Mouse (Mus musculus): ENCODE data around the gene Tas2r121. TPM values are rescaled to one million over a fixed set of nuclear protein-coding genes. Genes with fewer than 3 reads are reported as not detected.
"Not testable (repeated sequence)": the region's sequence is repeated elsewhere in the genome, so short reads cannot be mapped to it uniquely, and the experiment has no call there.

Gene Tas2r121
- polyA plus RNA-seq (2012; ENCODE audit: insufficient read depth, insufficient read length, missing spikeins), result not detected in 2 replicates

GRCm38 (mm10) chr6:132700907-132701306 lies at the start of gene Tas2r121:
Gene Tas2r121, minus strand, starts transcription at chr6:132701007.
- Histone ChIP-seq H3K4me1 (ENCODE audit: control insufficient read depth, insufficient read depth, insufficient read length, low read length) (no peaks in the 10 kb centered on the region), H3K27ac (replicated peaks; ENCODE audit: low read depth, low read length) (no peak within 1 kb of the TSS), H3K4me3 (ENCODE audit: insufficient read depth, low read depth, low read length) (no peak within 1 kb of the TSS)

GRCm38 (mm10) chr6:132750206-132750605 lies 49.4 kb upstream of the Tas2r121 start:
- Histone ChIP-seq H3K4me3 (ENCODE audit: insufficient read depth, low read depth, low read length) (no peak overlapping the region), H3K4me1 (ENCODE audit: control insufficient read depth, insufficient read depth, insufficient read length, low read length) (no peaks in the 10 kb centered on the region), H3K27ac (replicated peaks; ENCODE audit: low read depth, low read length) (no peak overlapping the region)

GRCm38 (mm10) chr6:132737935-132738334 lies 37.1 kb upstream of the Tas2r121 start, which contains the start of gene Tas2r115:
Gene Tas2r115, minus strand, starts transcription at chr6:132738035.
- Histone ChIP-seq H3K4me3 (ENCODE audit: insufficient read depth, low read depth, low read length) (no peak within 1 kb of the TSS), H3K27ac (replicated peaks; ENCODE audit: low read depth, low read length) (no peak within 1 kb of the TSS), H3K4me1 (ENCODE audit: control insufficient read depth, insufficient read depth, insufficient read length, low read length) (no peaks in the 10 kb centered on the region)

- H3K4me1 ChIP-seq (ENCODE audit: control insufficient read depth, insufficient read depth, insufficient read length, low read length), result no peaks in the 10 kb centered on the region
- H3K27ac ChIP-seq (replicated peaks; ENCODE audit: low read depth, low read length), result no peak within 1 kb of the TSS
- H3K4me3 ChIP-seq (ENCODE audit: insufficient read depth, low read depth, low read length), result no peak within 1 kb of the TSS
Measured at GRCm38 (mm10) chr6:132711828-132712227, 11.0 kb upstream of the Tas2r121 start, which contains the start of gene Tas2r122. Gene Tas2r122, minus strand, starts transcription at chr6:132711928.

GRCm38 (mm10) chr6:132691596-132691995 lies 9.2 kb downstream of the Tas2r121 start:
- not testable (repeated sequence) for H3K27ac ChIP-seq (replicated peaks; ENCODE audit: low read depth, low read length); H3K4me1 ChIP-seq (ENCODE audit: control insufficient read depth, insufficient read depth, insufficient read length, low read length); H3K4me3 ChIP-seq (ENCODE audit: insufficient read depth, low read depth, low read length)

GRCm38 (mm10) chr6:132656653-132657052 lies 44.2 kb downstream of the Tas2r121 start, which contains the start of gene Tas2r120:
Gene Tas2r120, plus strand, starts transcription at chr6:132656953.
- Histone ChIP-seq H3K27ac (replicated peaks; ENCODE audit: low read depth, low read length) (no peak within 1 kb of the TSS), H3K4me1 (ENCODE audit: control insufficient read depth, insufficient read depth, insufficient read length, low read length) (no peaks in the 10 kb centered on the region), H3K4me3 (ENCODE audit: insufficient read depth, low read depth, low read length) (no peak within 1 kb of the TSS)

GRCm38 (mm10) chr6:132651426-132651825 lies 49.4 kb downstream of the Tas2r121 start, which contains the start of gene A630073D07Rik:
Gene A630073D07Rik, minus strand, starts transcription at chr6:132651526.
- Histone ChIP-seq H3K27ac (replicated peaks; ENCODE audit: low read depth, low read length) (no peak within 1 kb of the TSS), H3K4me3 (ENCODE audit: insufficient read depth, low read depth, low read length) (no peak within 1 kb of the TSS), H3K4me1 (ENCODE audit: control insufficient read depth, insufficient read depth, insufficient read length, low read length) (no peaks in the 10 kb centered on the region)

Other genes starting within 250 kb of the Tas2r121 start
- not detected in 2 replicates for gene Prh1, start 131.2 kb downstream of the Tas2r121 start, polyA plus RNA-seq (2012; ENCODE audit: insufficient read depth, insufficient read length, missing spikeins)
- gene Prp2, start 105.1 kb downstream of the Tas2r121 start, polyA plus RNA-seq (2012; ENCODE audit: insufficient read depth, insufficient read length, missing spikeins), result not detected in 2 replicates
- gene A630073D07Rik, start 49.5 kb downstream of the Tas2r121 start, polyA plus RNA-seq (2012; ENCODE audit: insufficient read depth, insufficient read length, missing spikeins), result not detected in 2 replicates
- gene Tas2r120, start 44.1 kb downstream of the Tas2r121 start, polyA plus RNA-seq (2012; ENCODE audit: insufficient read depth, insufficient read length, missing spikeins), result not detected in 2 replicates
- gene Tas2r122, start 10.9 kb upstream of the Tas2r121 start, polyA plus RNA-seq (2012; ENCODE audit: insufficient read depth, insufficient read length, missing spikeins), result not detected in 2 replicates
- gene Tas2r115, start 37.0 kb upstream of the Tas2r121 start, polyA plus RNA-seq (2012; ENCODE audit: insufficient read depth, insufficient read length, missing spikeins), result not detected in 2 replicates
- not detected in 2 replicates for gene Tas2r124, start 53.7 kb upstream of the Tas2r121 start, polyA plus RNA-seq (2012; ENCODE audit: insufficient read depth, insufficient read length, missing spikeins)
- not detected in 2 replicates for gene Tas2r102, start 61.1 kb upstream of the Tas2r121 start, polyA plus RNA-seq (2012; ENCODE audit: insufficient read depth, insufficient read length, missing spikeins)
- gene Tas2r136, start 77.2 kb upstream of the Tas2r121 start, polyA plus RNA-seq (2012; ENCODE audit: insufficient read depth, insufficient read length, missing spikeins), result not detected in 2 replicates
- gene Tas2r117, start 101.8 kb upstream of the Tas2r121 start, polyA plus RNA-seq (2012; ENCODE audit: insufficient read depth, insufficient read length, missing spikeins), result not detected in 2 replicates
- not detected in 2 replicates for gene Tas2r123, start 146.1 kb upstream of the Tas2r121 start, polyA plus RNA-seq (2012; ENCODE audit: insufficient read depth, insufficient read length, missing spikeins)
- not detected in 2 replicates for gene Tas2r116, start 154.4 kb upstream of the Tas2r121 start, polyA plus RNA-seq (2012; ENCODE audit: insufficient read depth, insufficient read length, missing spikeins)
- not detected in 2 replicates for gene Tas2r110, start 167.0 kb upstream of the Tas2r121 start, polyA plus RNA-seq (2012; ENCODE audit: insufficient read depth, insufficient read length, missing spikeins)
- not detected in 2 replicates for gene Tas2r113, start 192.0 kb upstream of the Tas2r121 start, polyA plus RNA-seq (2012; ENCODE audit: insufficient read depth, insufficient read length, missing spikeins)
- gene Tas2r125, start 208.6 kb upstream of the Tas2r121 start, polyA plus RNA-seq (2012; ENCODE audit: insufficient read depth, insufficient read length, missing spikeins), result not detected in 2 replicates